Mouse (Mus musculus) limb, embryonic 14.5 days (tissue): ENCODE measurements at regions not wholly inside any gene's neighbourhood (a gene's known extent, or its start where the extent isn't known, plus 50 kb on each side); places are given as distances from the start of the nearest gene placed in this dataset.

Experiments used
- ATAC-seq: fragments of 200-750 bp; cut with Nextera tagmentation; 2 replicates; pipeline ENCODE4 v1.8.0; 2017; ENCODE audit warnings: low read depth, moderate number of reproducible peaks, moderate TSS enrichment; ENCODE audit not compliant: low FRiP score
- DNase-seq: peaks from one replicate; pipeline ENCODE4 v3.0.0-alpha.2; 2015; ENCODE audit warnings: low spot score
- H3K27ac ChIP-seq: fragments of 300-500 bp; sonication (generic); replicated peaks from 2 replicates; pipeline ENCODE4 v1.5.1; 2014; ENCODE audit warnings: low read depth, mild to moderate bottlenecking, low read length, moderate library complexity, mixed read lengths
- H3K27me3 ChIP-seq: fragments of 300-500 bp; sonication (generic); 2 replicates; pipeline ENCODE4 v1.6.1; 2014; ENCODE audit warnings: low read length, mixed read lengths; ENCODE audit not compliant: control insufficient read depth, insufficient read depth
- H3K36me3 ChIP-seq: fragments of 300-500 bp; sonication (generic); 2 replicates; pipeline ENCODE4 v1.6.1; 2014; ENCODE audit warnings: mild to moderate bottlenecking, low read length, moderate library complexity, mixed read lengths; ENCODE audit not compliant: control insufficient read depth, insufficient read depth
- H3K4me1 ChIP-seq: fragments of 300-500 bp; sonication (generic); 2 replicates; pipeline ENCODE4 v1.6.1; 2014; ENCODE audit warnings: antibody characterized with exemption, low read length, mixed read lengths; ENCODE audit not compliant: control insufficient read depth, insufficient read depth
- H3K4me2 ChIP-seq: fragments of 300-500 bp; sonication (generic); replicated peaks from 2 replicates; pipeline ENCODE4 v1.6.1; 2014; ENCODE audit warnings: low read depth, mild to moderate bottlenecking, low read length, moderate library complexity; ENCODE audit not compliant: severe bottlenecking
- H3K4me3 ChIP-seq: fragments of 300-500 bp; sonication (generic); replicated peaks from 2 replicates; pipeline ENCODE4 v1.5.1; 2014; ENCODE audit warnings: low read length
- H3K9ac ChIP-seq: fragments of 300-500 bp; sonication (generic); 2 replicates; pipeline ENCODE4 v1.6.1; 2014; ENCODE audit warnings: mild to moderate bottlenecking, low read depth, low read length, moderate library complexity; ENCODE audit not compliant: severe bottlenecking
- H3K9me3 ChIP-seq: fragments of 300-500 bp; sonication (generic); 2 replicates; pipeline ENCODE4 v1.6.1; 2016; ENCODE audit warnings: low read length; ENCODE audit not compliant: control insufficient read depth
- POLR2A ChIP-seq: fragments of 200-500 bp; IDR thresholded peaks from 2 replicates; pipeline ENCODE4 v1.8.0; 2012; ENCODE audit warnings: inconsistent platforms, mild to moderate bottlenecking, moderate library complexity, borderline replicate concordance; ENCODE audit not compliant: insufficient read depth, insufficient read length; ENCODE audit errors: extremely low read depth
- WGBS: fragments of 180-500 bp; shearing (Covaris S2); extraction: QIAGEN DNeasy Blood & Tissue Kit; methylation state at CpG from one replicate; pipeline ENCODE4 v1.1.7; 2014; 5-methylcytosine and 5-hydroxymethylcytosine counted together

GRCm38 (mm10) chr3:104305904-104306563 lies 85.9 kb upstream of the Magi3 start:
- ATAC-seq, result peak; percentile 78; the same call in 1 of the 2 replicates
- peak; percentile 43 for DNase-seq
- TF ChIP-seq POLR2A, result no peak
- 40% methylated on average over 12 of the region's 12 CpGs for WGBS
- Histone ChIP-seq H3K4me2 (no peak overlapping the region), H3K9ac (no peak overlapping the region), H3K36me3 (no peaks in the 10 kb centered on the region), H3K27ac (no peak overlapping the region), H3K9me3 (no peaks in the 10 kb centered on the region), H3K4me1 (no peaks in the 10 kb centered on the region), H3K4me3 (no peak overlapping the region), H3K27me3 (no peaks in the 10 kb centered on the region)

GRCm38 (mm10) chr3:104303577-104303976 lies 83.4 kb upstream of the Magi3 start:
- Histone ChIP-seq H3K9me3 (no peaks in the 10 kb centered on the region), H3K36me3 (no peaks in the 10 kb centered on the region), H3K4me1 (no peaks in the 10 kb centered on the region), H3K27ac (no peak overlapping the region), H3K4me3 (no peak overlapping the region), H3K27me3 (no peaks in the 10 kb centered on the region), H3K4me2 (no peak overlapping the region), H3K9ac (no peak overlapping the region)
- 46% methylated on average over 7 of the region's 7 CpGs for WGBS
- no peak for DNase-seq
- no peak for ATAC-seq
- TF ChIP-seq POLR2A, result no peak

GRCm38 (mm10) chr3:104300201-104300600 lies 80.0 kb upstream of the Magi3 start:
- 86% methylated on average over 5 of the region's 5 CpGs for WGBS
- TF ChIP-seq POLR2A, result no peak
- no peak overlapping the region for H3K4me2 ChIP-seq
- ATAC-seq (no peak), DNase-seq (no peak)
- peaks cover 3% of the 10 kb centered on the region; the same call in 1 of the 2 replicates for H3K4me1 ChIP-seq
- H3K36me3 ChIP-seq, result no peaks in the 10 kb centered on the region
- no peak overlapping the region for H3K4me3 ChIP-seq
- H3K9me3 ChIP-seq, result no peaks in the 10 kb centered on the region
- no peak overlapping the region for H3K9ac ChIP-seq
- no peaks in the 10 kb centered on the region for H3K27me3 ChIP-seq
- no peak overlapping the region for H3K27ac ChIP-seq

- Histone ChIP-seq H3K9me3 (no peaks in the 10 kb centered on the region), H3K4me2 (no peak overlapping the region), H3K4me3 (no peak overlapping the region), H3K27me3 (no peaks in the 10 kb centered on the region), H3K9ac (no peak overlapping the region), H3K36me3 (no peaks in the 10 kb centered on the region), H3K27ac (no peak overlapping the region), H3K4me1 (peaks cover 6% of the 10 kb centered on the region; the same call in 1 of the 2 replicates)
- ATAC-seq (no peak), DNase-seq (no peak)
- 67% methylated on average over 4 of the region's 4 CpGs for WGBS
- TF ChIP-seq POLR2A, result no peak
Observed at GRCm38 (mm10) chr3:104298878-104299277, 78.7 kb upstream of the Magi3 start.

- TF ChIP-seq POLR2A, result no peak
Observed at GRCm38 (mm10) chr3:104298409-104298808, 78.2 kb upstream of the Magi3 start.

More at GRCm38 (mm10) chr3:104298409-104298808, 78.2 kb upstream of the Magi3 start:
- peaks cover 6% of the 10 kb centered on the region; the same call in 1 of the 2 replicates for H3K4me1 ChIP-seq
- no peaks in the 10 kb centered on the region for H3K9me3 ChIP-seq
- no peak overlapping the region for H3K4me3 ChIP-seq
- no peaks in the 10 kb centered on the region for H3K27me3 ChIP-seq
- 88% methylated on average over 2 of the region's 2 CpGs for WGBS
- DNase-seq, result no peak
- no peak overlapping the region for H3K27ac ChIP-seq
- no peak overlapping the region for H3K4me2 ChIP-seq
- no peak overlapping the region for H3K9ac ChIP-seq
- H3K36me3 ChIP-seq, result no peaks in the 10 kb centered on the region
- no peak for ATAC-seq
